Mouse (Mus musculus) C2C12 (cell line): ENCODE results near the gene Ypel1.

Source experiments
- CEBPB ChIP-seq: IDR thresholded peaks from one replicate; pipeline ENCODE4 v1.6.1; 2011; ENCODE audit warnings: low read depth, mild to moderate bottlenecking, control low read depth, moderate library complexity
- CTCF ChIP-seq: IDR thresholded peaks from one replicate; pipeline ENCODE4 v1.5.1; 2011; ENCODE audit not compliant: control insufficient read depth, insufficient read depth, insufficient read length
- FOSL1 ChIP-seq: IDR thresholded peaks from one replicate; pipeline ENCODE4 v1.8.0; 2011; ENCODE audit warnings: mild to moderate bottlenecking, low read length; ENCODE audit not compliant: poor library complexity, insufficient read depth, severe bottlenecking
- MAX ChIP-seq: IDR thresholded peaks from one replicate; pipeline ENCODE4 v1.6.1; 2011; ENCODE audit warnings: mild to moderate bottlenecking, control low read depth
- MYOD1 ChIP-seq: IDR thresholded peaks from one replicate; pipeline ENCODE4 v1.6.1; 2011; ENCODE audit warnings: low read depth; ENCODE audit not compliant: control insufficient read depth, insufficient read length
- MYOG ChIP-seq: IDR thresholded peaks from one replicate; pipeline ENCODE4 v1.6.1; 2011; ENCODE audit not compliant: control insufficient read depth, insufficient read length; ENCODE audit errors: extremely low read depth
- USF1 ChIP-seq: IDR thresholded peaks from one replicate; pipeline ENCODE4 v1.6.1; 2011; ENCODE audit warnings: low read depth, mild to moderate bottlenecking, control low read depth, moderate library complexity

DNA sequence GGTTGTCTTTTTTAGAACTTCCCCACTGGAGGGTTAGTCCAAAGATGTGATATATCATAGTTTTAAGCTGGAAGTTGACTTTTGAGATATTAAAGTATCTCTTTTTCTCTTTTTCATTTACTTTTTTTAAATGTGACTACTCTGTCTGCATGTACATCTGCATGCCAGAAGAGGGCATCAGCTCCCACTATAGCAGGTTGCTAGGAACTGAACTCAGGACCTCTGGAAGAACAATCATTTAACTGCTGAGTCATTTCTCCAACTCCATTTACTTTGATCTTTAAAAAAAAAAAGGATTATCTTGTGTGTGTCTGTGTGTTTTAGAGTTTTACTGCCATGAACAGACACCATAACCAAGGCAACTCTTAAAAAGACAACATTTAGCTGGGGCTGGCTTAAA lies 7.4 kb downstream of the Ypel1 start:
- TF ChIP-seq MAX (no peak), USF1 (no peak), CTCF (no peak), MYOD1 (no peak), MYOG (no peak), FOSL1 (no peak), CEBPB (no peak)
